Mouse (Mus musculus) frontal cortex, postnatal 25 days (tissue): ENCODE results near the gene Mrtfa.

Experiments used
- DNase-seq, 2 experiments: peaks; one replicate each; pipeline ENCODE4 v3.0.0; 2022; ENCODE audit warnings: low spot score in 2 of 2

The Mrtfa gene

GRCm38 (mm10) chr15:81031611-81032010, 158.9 kb downstream of the Mrtfa start:
- no peak for DNase-seq

- no peak for DNase-seq
Measured at GRCm38 (mm10) chr15:81030891-81031425, 159.6 kb downstream of the Mrtfa start.

- peak; percentile 81 to 82 for DNase-seq
Measured at GRCm38 (mm10) chr15:81027378-81028173, 163.0 kb downstream of the Mrtfa start.

GRCm38 (mm10) chr15:81026901-81027300, 163.7 kb downstream of the Mrtfa start:
- DNase-seq = no peak

GRCm38 (mm10) chr15:81023842-81024241, 166.7 kb downstream of the Mrtfa start:
- DNase-seq = no peak

- DNase-seq = no peak
Measured at GRCm38 (mm10) chr15:81022437-81022836, 168.1 kb downstream of the Mrtfa start.

- no peak for DNase-seq
Measured at GRCm38 (mm10) chr15:81021377-81021776, 169.2 kb downstream of the Mrtfa start.

GRCm38 (mm10) chr15:81017308-81017707, 173.2 kb downstream of the Mrtfa start:
- DNase-seq = no peak

GRCm38 (mm10) chr15:81016488-81016887, 174.1 kb downstream of the Mrtfa start:
- no peak for DNase-seq

GRCm38 (mm10) chr15:81015068-81015744, 175.4 kb downstream of the Mrtfa start:
- no peak for DNase-seq

GRCm38 (mm10) chr15:81013186-81013585, 177.4 kb downstream of the Mrtfa start:
- no peak for DNase-seq

GRCm38 (mm10) chr15:81012359-81012758, 178.2 kb downstream of the Mrtfa start:
- no peak for DNase-seq

GRCm38 (mm10) chr15:81011523-81011922, 179.0 kb downstream of the Mrtfa start:
- no peak for DNase-seq

- no peak for DNase-seq
Measured at GRCm38 (mm10) chr15:81010114-81010513, 180.4 kb downstream of the Mrtfa start.

- DNase-seq = no peak
Measured at GRCm38 (mm10) chr15:81008689-81009123, 181.9 kb downstream of the Mrtfa start.

GRCm38 (mm10) chr15:81007905-81008304, 182.7 kb downstream of the Mrtfa start:
- DNase-seq = no peak

GRCm38 (mm10) chr15:81007339-81007738, 183.2 kb downstream of the Mrtfa start:
- no peak for DNase-seq

- no peak for DNase-seq
Measured at GRCm38 (mm10) chr15:81006127-81006735, 184.3 kb downstream of the Mrtfa start.

GRCm38 (mm10) chr15:81000419-81001138, 190.0 kb downstream of the Mrtfa start:
- no peak for DNase-seq

GRCm38 (mm10) chr15:80997077-80997476, 193.5 kb downstream of the Mrtfa start:
- no peak for DNase-seq

GRCm38 (mm10) chr15:80996090-80996835, 194.3 kb downstream of the Mrtfa start:
- no peak for DNase-seq
